Mouse (Mus musculus) liver, embryonic 12.5 days (tissue): ENCODE data around the gene Zfp13. TPM values are rescaled to one million over a fixed set of nuclear protein-coding genes. Genes with fewer than 3 reads are reported as not detected.

Source experiments
- ATAC-seq: fragments of 200-750 bp; cut with Nextera tagmentation; 2 replicates; pipeline ENCODE4 v1.8.0; 2017; ENCODE audit warnings: moderate number of reproducible peaks, mild to moderate bottlenecking, moderate library complexity
- H3K27ac ChIP-seq: fragments of 300-500 bp; sonication (generic); 2 replicates; pipeline ENCODE4 v1.5.1; 2016; ENCODE audit warnings: mild to moderate bottlenecking
- H3K27me3 ChIP-seq: fragments of 300-500 bp; sonication (generic); replicated peaks from 2 replicates; pipeline ENCODE4 v1.6.1; 2016; ENCODE audit warnings: mild to moderate bottlenecking, moderate library complexity
- H3K36me3 ChIP-seq: fragments of 300-500 bp; sonication (generic); 2 replicates; pipeline ENCODE4 v1.6.1; 2016; ENCODE audit warnings: mild to moderate bottlenecking, moderate library complexity
- H3K4me1 ChIP-seq: fragments of 300-500 bp; sonication (generic); 2 replicates; pipeline ENCODE4 v1.6.1; 2016
- H3K4me2 ChIP-seq: fragments of 300-500 bp; sonication (generic); 2 replicates; pipeline ENCODE4 v1.6.1; 2016; ENCODE audit warnings: mild to moderate bottlenecking, moderate library complexity
- H3K4me3 ChIP-seq: fragments of 300-500 bp; sonication (generic); 2 replicates; pipeline ENCODE4 v1.5.1; 2016; ENCODE audit warnings: mild to moderate bottlenecking, moderate library complexity
- H3K9ac ChIP-seq: fragments of 300-500 bp; sonication (generic); 2 replicates; pipeline ENCODE4 v1.6.1; 2016; ENCODE audit warnings: mild to moderate bottlenecking, moderate library complexity
- H3K9me3 ChIP-seq: fragments of 300-500 bp; sonication (generic); replicated peaks from 2 replicates; pipeline ENCODE4 v1.6.1; 2016; ENCODE audit warnings: mild to moderate bottlenecking, moderate library complexity
- WGBS: fragments of 180-500 bp; shearing (Covaris S2); methylation state at CpG from one replicate; pipeline ENCODE4 v1.1.7; 2016; ENCODE audit not compliant: insufficient replicate concordance; 5-methylcytosine and 5-hydroxymethylcytosine counted together
- polyA plus RNA-seq: library from polyadenylated mRNA; unstranded; fragments of >200 nt; fragmentation: Nextera tagmentation; extraction: Ambion mirVana; gene quantifications from 2 replicates; pipeline ENCODE4 v1.2.1, GENCODE M21; 2016

The Zfp13 gene
- polyA plus RNA-seq, 1 experiment from 2014 or later = 2.9 TPM

- WGBS = under 1% methylated on average over 20 of the region's 20 CpGs
- peak overlapping the region; percentile 74 for H3K4me2 ChIP-seq
- H3K4me3 ChIP-seq = peak overlapping the region; percentile 74
- H3K36me3 ChIP-seq = no peaks in the 10 kb centered on the region
- peak overlapping the region; percentile 81 for H3K9ac ChIP-seq
- ATAC-seq = peak; percentile 62
- H3K27ac ChIP-seq = peak overlapping the region; percentile 83
- peaks cover 9% of the 10 kb centered on the region; the same call in 1 of the 2 replicates for H3K27me3 ChIP-seq
- no peaks in the 10 kb centered on the region for H3K9me3 ChIP-seq
- H3K4me1 ChIP-seq = peaks cover 47% of the 10 kb centered on the region
Measured at GRCm38 (mm10) chr17:23546333-23546701, 53.0 kb downstream of the Zfp13 start.

- no peak overlapping the region for H3K27ac ChIP-seq
- peak; percentile 1 for ATAC-seq
- peak overlapping the region; percentile 74 for H3K4me3 ChIP-seq
- 4% methylated on average over 6 of the region's 6 CpGs for WGBS
- H3K9ac ChIP-seq = 0 out of 2 replicates have a peak overlapping the region, but pooled peaks have one; percentile 81
- no peaks in the 10 kb centered on the region for H3K36me3 ChIP-seq
- H3K9me3 ChIP-seq = no peaks in the 10 kb centered on the region
- H3K4me2 ChIP-seq = peak overlapping the region; percentile 74
- peaks cover 9% of the 10 kb centered on the region; the same call in 1 of the 2 replicates for H3K27me3 ChIP-seq
- peaks cover 47% of the 10 kb centered on the region for H3K4me1 ChIP-seq
Measured at GRCm38 (mm10) chr17:23545841-23546240, 53.4 kb downstream of the Zfp13 start.

GRCm38 (mm10) chr17:23544766-23545165 is 54.5 kb downstream of the Zfp13 start:
- 78% methylated on average over 1 of the region's 1 CpGs for WGBS
- Histone ChIP-seq H3K27ac (no peak overlapping the region), H3K9ac (no peak overlapping the region), H3K9me3 (no peaks in the 10 kb centered on the region), H3K27me3 (peaks cover 9% of the 10 kb centered on the region; the same call in 1 of the 2 replicates), H3K4me2 (no peak overlapping the region), H3K36me3 (no peaks in the 10 kb centered on the region), H3K4me3 (no peak overlapping the region), H3K4me1 (peaks cover 55% of the 10 kb centered on the region)
- no peak for ATAC-seq

GRCm38 (mm10) chr17:23543983-23544382 is 55.3 kb downstream of the Zfp13 start:
- Histone ChIP-seq H3K4me1 (peaks cover 48% of the 10 kb centered on the region), H3K27ac (no peak overlapping the region), H3K27me3 (peaks cover 9% of the 10 kb centered on the region; the same call in 1 of the 2 replicates), H3K4me3 (no peak overlapping the region), H3K4me2 (no peak overlapping the region), H3K9me3 (no peaks in the 10 kb centered on the region), H3K9ac (no peak overlapping the region), H3K36me3 (no peaks in the 10 kb centered on the region)
- ATAC-seq = no peak
- 54% methylated on average over 4 of the region's 4 CpGs for WGBS

GRCm38 (mm10) chr17:23543325-23543724 is 56.0 kb downstream of the Zfp13 start:
- 19% methylated on average over 5 of the region's 5 CpGs for WGBS
- H3K27ac ChIP-seq = no peak overlapping the region
- peaks cover 9% of the 10 kb centered on the region; the same call in 1 of the 2 replicates for H3K27me3 ChIP-seq
- no peak overlapping the region for H3K4me2 ChIP-seq
- H3K36me3 ChIP-seq = no peaks in the 10 kb centered on the region
- H3K9me3 ChIP-seq = no peaks in the 10 kb centered on the region
- H3K9ac ChIP-seq = no peak overlapping the region
- ATAC-seq = no peak
- H3K4me1 ChIP-seq = peaks cover 50% of the 10 kb centered on the region
- no peak overlapping the region for H3K4me3 ChIP-seq

GRCm38 (mm10) chr17:23542835-23543234 is 56.5 kb downstream of the Zfp13 start:
- Histone ChIP-seq H3K4me2 (no peak overlapping the region), H3K4me3 (no peak overlapping the region), H3K9ac (no peak overlapping the region), H3K9me3 (no peaks in the 10 kb centered on the region), H3K36me3 (no peaks in the 10 kb centered on the region), H3K27me3 (peaks cover 9% of the 10 kb centered on the region; the same call in 1 of the 2 replicates), H3K4me1 (peaks cover 51% of the 10 kb centered on the region), H3K27ac (no peak overlapping the region)
- WGBS = 21% methylated on average over 4 of the region's 4 CpGs
- ATAC-seq = no peak

- H3K27me3 ChIP-seq = peaks cover 10% of the 10 kb centered on the region; the same call in 1 of the 2 replicates
- no peaks in the 10 kb centered on the region for H3K36me3 ChIP-seq
- H3K9me3 ChIP-seq = no peaks in the 10 kb centered on the region
- peaks cover 55% of the 10 kb centered on the region for H3K4me1 ChIP-seq
- ATAC-seq = no peak
- H3K4me2 ChIP-seq = peak overlapping the region; percentile 43
- H3K4me3 ChIP-seq = peak overlapping the region; percentile 27
- WGBS = 23% methylated on average over 12 of the region's 12 CpGs
- no peak overlapping the region for H3K9ac ChIP-seq
- H3K27ac ChIP-seq = no peak overlapping the region
Measured at GRCm38 (mm10) chr17:23542004-23542720, 57.1 kb downstream of the Zfp13 start.

- peak; percentile 60 for ATAC-seq
- Histone ChIP-seq H3K9ac (peak overlapping the region; percentile 48), H3K27ac (no peak overlapping the region), H3K4me3 (peak overlapping the region; percentile 53), H3K4me1 (peaks cover 57% of the 10 kb centered on the region), H3K4me2 (peak overlapping the region; percentile 63), H3K27me3 (peaks cover 13% of the 10 kb centered on the region; the same call in 1 of the 2 replicates), H3K9me3 (no peaks in the 10 kb centered on the region), H3K36me3 (no peaks in the 10 kb centered on the region)
- WGBS = 11% methylated on average over 31 of the region's 31 CpGs
Measured at GRCm38 (mm10) chr17:23540605-23541475, 58.4 kb downstream of the Zfp13 start.

- Histone ChIP-seq H3K27me3 (peaks cover 13% of the 10 kb centered on the region; the same call in 1 of the 2 replicates), H3K4me3 (peak overlapping the region; percentile 53), H3K4me2 (peak overlapping the region; percentile 63), H3K4me1 (peaks cover 57% of the 10 kb centered on the region), H3K36me3 (no peaks in the 10 kb centered on the region), H3K27ac (no peak overlapping the region), H3K9me3 (no peaks in the 10 kb centered on the region), H3K9ac (peak overlapping the region; percentile 48)
- ATAC-seq = no peak
- 40% methylated on average over 3 of the region's 3 CpGs for WGBS
Measured at GRCm38 (mm10) chr17:23540106-23540505, 59.2 kb downstream of the Zfp13 start.

- Histone ChIP-seq H3K4me1 (peaks cover 62% of the 10 kb centered on the region), H3K27ac (no peak overlapping the region), H3K4me2 (0 out of 2 replicates have a peak overlapping the region, but pooled peaks have one; percentile 63), H3K9ac (no peak overlapping the region), H3K36me3 (no peaks in the 10 kb centered on the region), H3K27me3 (peaks cover 13% of the 10 kb centered on the region; the same call in 1 of the 2 replicates), H3K4me3 (no peak overlapping the region), H3K9me3 (no peaks in the 10 kb centered on the region)
- ATAC-seq = no peak
- 84% methylated on average over 5 of the region's 5 CpGs for WGBS
Measured at GRCm38 (mm10) chr17:23539608-23540007, 59.7 kb downstream of the Zfp13 start.

GRCm38 (mm10) chr17:23538299-23539015 is 60.8 kb downstream of the Zfp13 start:
- Histone ChIP-seq H3K27me3 (peaks cover 10% of the 10 kb centered on the region; the same call in 1 of the 2 replicates), H3K4me2 (peak overlapping the region; percentile 93), H3K9me3 (no peaks in the 10 kb centered on the region), H3K27ac (no peak overlapping the region), H3K4me1 (peaks cover 69% of the 10 kb centered on the region), H3K4me3 (peak overlapping the region; percentile 59), H3K36me3 (no peaks in the 10 kb centered on the region), H3K9ac (peak overlapping the region; percentile 65)
- 6% methylated on average over 21 of the region's 21 CpGs for WGBS
- ATAC-seq = no peak
